Mouse (Mus musculus) thymus, postnatal 4 days (tissue): Measurements from ENCODE around the gene Boll.

ENCODE experiments used
- DNase-seq: peaks from one replicate; pipeline ENCODE4 v3.0.0; 2021

Gene Boll

GRCm38 (mm10) chr1:55201850-55202752, 161.2 kb downstream of the Boll start:
- no peak for DNase-seq

GRCm38 (mm10) chr1:55198719-55199118, 164.6 kb downstream of the Boll start:
- no peak for DNase-seq
